Mouse (Mus musculus) embryonic fibroblast, embryonic 13.5 days (primary cell): Measurements from ENCODE around the gene Gm1113. TPM values are rescaled to one million over a fixed set of nuclear protein-coding genes. Genes with fewer than 3 reads are reported as not detected.

ENCODE experiments used
- H3K27ac ChIP-seq: 2 replicates; pipeline ENCODE4 v1.5.1; 2012; ENCODE audit warnings: low read length, control low read depth, inconsistent platforms; ENCODE audit not compliant: insufficient read depth
- H3K4me1 ChIP-seq: 2 replicates; pipeline ENCODE4 v1.6.1; 2011; ENCODE audit warnings: low read length; ENCODE audit not compliant: control insufficient read depth, insufficient read depth
- H3K4me3 ChIP-seq: 2 replicates; pipeline ENCODE4 v1.5.1; 2011; ENCODE audit warnings: mild to moderate bottlenecking, control low read depth, low read length; ENCODE audit not compliant: insufficient read depth
- CTCF ChIP-seq: IDR thresholded peaks from 2 replicates; pipeline ENCODE4 v1.5.1; 2011; ENCODE audit warnings: mild to moderate bottlenecking, control low read depth, low read length, moderate library complexity, borderline replicate concordance; ENCODE audit not compliant: insufficient read depth
- POLR2A ChIP-seq: IDR thresholded peaks from 2 replicates; pipeline ENCODE4 v1.6.1; 2011; ENCODE audit warnings: low read depth, mild to moderate bottlenecking, control low read depth, low read length, moderate library complexity
- polyA plus RNA-seq: library from polyadenylated mRNA; stranded (reverse); fragments of >200 nt; gene quantifications from 2 replicates; pipeline ENCODE4 v1.2.4, GENCODE M21; 2011; ENCODE audit warnings: low read depth; ENCODE audit not compliant: missing spikeins, insufficient read length

Gm1113 gene
- polyA plus RNA-seq, 1 experiment: not detected

GRCm38 (mm10) chr9:35508234-35508633 lies 9.8 kb downstream of the Gm1113 start:
- TF ChIP-seq CTCF: no peak
- no peak for TF ChIP-seq POLR2A
- H3K4me3 ChIP-seq: no peak overlapping the region
- no peaks in the 10 kb centered on the region for H3K4me1 ChIP-seq
- H3K27ac ChIP-seq: no peak overlapping the region

GRCm38 (mm10) chr9:35502361-35503000 lies 15.6 kb downstream of the Gm1113 start:
- Histone ChIP-seq H3K27ac (no peak overlapping the region), H3K4me1 (no peaks in the 10 kb centered on the region), H3K4me3 (no peak overlapping the region)
- TF ChIP-seq POLR2A: no peak
- no peak for TF ChIP-seq CTCF

GRCm38 (mm10) chr9:35499946-35500345 lies 18.1 kb downstream of the Gm1113 start:
- no peaks in the 10 kb centered on the region for H3K4me1 ChIP-seq
- H3K27ac ChIP-seq: no peak overlapping the region
- no peak overlapping the region for H3K4me3 ChIP-seq
- TF ChIP-seq CTCF (no peak), POLR2A (no peak)

- TF ChIP-seq POLR2A (no peak), CTCF (no peak)
- Histone ChIP-seq H3K4me3 (no peak overlapping the region), H3K27ac (no peak overlapping the region), H3K4me1 (peaks cover 2% of the 10 kb centered on the region; the same call in 1 of the 2 replicates)
Observed at GRCm38 (mm10) chr9:35495471-35495870, 22.6 kb downstream of the Gm1113 start.

GRCm38 (mm10) chr9:35494937-35495336 lies 23.1 kb downstream of the Gm1113 start:
- TF ChIP-seq POLR2A (no peak), CTCF (no peak)
- Histone ChIP-seq H3K27ac (no peak overlapping the region), H3K4me3 (no peak overlapping the region), H3K4me1 (peaks cover 2% of the 10 kb centered on the region; the same call in 1 of the 2 replicates)

- TF ChIP-seq POLR2A (no peak), CTCF (no peak)
- Histone ChIP-seq H3K27ac (no peak overlapping the region), H3K4me1 (peaks cover 2% of the 10 kb centered on the region; the same call in 1 of the 2 replicates), H3K4me3 (no peak overlapping the region)
Observed at GRCm38 (mm10) chr9:35493733-35494092, 24.4 kb downstream of the Gm1113 start.

GRCm38 (mm10) chr9:35493033-35493732 lies 24.9 kb downstream of the Gm1113 start:
- Histone ChIP-seq H3K4me3 (no peak overlapping the region), H3K4me1 (peaks cover 2% of the 10 kb centered on the region; the same call in 1 of the 2 replicates), H3K27ac (no peak overlapping the region)
- TF ChIP-seq POLR2A: no peak
- no peak for TF ChIP-seq CTCF

GRCm38 (mm10) chr9:35491109-35491866 lies 26.8 kb downstream of the Gm1113 start:
- Histone ChIP-seq H3K27ac (no peak overlapping the region), H3K4me1 (peaks cover 7% of the 10 kb centered on the region), H3K4me3 (no peak overlapping the region)
- TF ChIP-seq POLR2A (no peak), CTCF (no peak)

- Histone ChIP-seq H3K4me1 (peaks cover 15% of the 10 kb centered on the region), H3K4me3 (no peak overlapping the region), H3K27ac (peak overlapping the region; percentile 3; the same call in 1 of the 2 replicates)
- TF ChIP-seq CTCF: no peak
- TF ChIP-seq POLR2A: no peak
Observed at GRCm38 (mm10) chr9:35488496-35488895, 29.6 kb downstream of the Gm1113 start.
